Mouse (Mus musculus): ENCODE data around the gene Hmgcr. TPM values are rescaled to one million over a fixed set of nuclear protein-coding genes. Genes with fewer than 3 reads are reported as not detected.

Hmgcr gene
- polyA plus RNA-seq, 1 experiment, result 58.7 TPM

GRCm38 (mm10) chr13:96673817-96674216 is 3.1 kb upstream of the Hmgcr start:
- H3K27me3 ChIP-seq (ENCODE audit: control insufficient read depth, insufficient read depth, insufficient read length), result no peaks in the 10 kb centered on the region
- no peak overlapping the region for H3ac ChIP-seq (ENCODE audit: control insufficient read depth, insufficient read length, low read depth)
- peaks cover 5% of the 10 kb centered on the region for H3K36me3 ChIP-seq (ENCODE audit: control insufficient read depth, insufficient read depth)
- TF ChIP-seq USF1 (IDR thresholded peaks at IDR 0.05; ENCODE audit: low read depth) (no peak), CTCF (IDR thresholded peaks at IDR 0.05; ENCODE audit: control insufficient read depth, insufficient read depth, insufficient read length) (no peak), MYOG (IDR thresholded peaks at IDR 0.05; ENCODE audit: control insufficient read depth, extremely low read depth, insufficient read length) (no peak), FOSL1 (IDR thresholded peaks at IDR 0.05; ENCODE audit: insufficient read depth, low read length, poor library complexity, severe bottlenecking) (no peak), MAX (IDR thresholded peaks at IDR 0.05) (no peak), MYOD1 (IDR thresholded peaks at IDR 0.05; ENCODE audit: control insufficient read depth, insufficient read length, low read depth) (no peak), CEBPB (IDR thresholded peaks at IDR 0.05; ENCODE audit: low read depth) (no peak)
- peaks cover 18% of the 10 kb centered on the region for H3K79me2 ChIP-seq (ENCODE audit: control insufficient read depth, insufficient read depth)
- peaks cover 16% of the 10 kb centered on the region for H3K79me3 ChIP-seq (ENCODE audit: low read depth)
- no peak overlapping the region for H3K4me3 ChIP-seq (ENCODE audit: insufficient read depth, poor library complexity, severe bottlenecking)

DNA sequence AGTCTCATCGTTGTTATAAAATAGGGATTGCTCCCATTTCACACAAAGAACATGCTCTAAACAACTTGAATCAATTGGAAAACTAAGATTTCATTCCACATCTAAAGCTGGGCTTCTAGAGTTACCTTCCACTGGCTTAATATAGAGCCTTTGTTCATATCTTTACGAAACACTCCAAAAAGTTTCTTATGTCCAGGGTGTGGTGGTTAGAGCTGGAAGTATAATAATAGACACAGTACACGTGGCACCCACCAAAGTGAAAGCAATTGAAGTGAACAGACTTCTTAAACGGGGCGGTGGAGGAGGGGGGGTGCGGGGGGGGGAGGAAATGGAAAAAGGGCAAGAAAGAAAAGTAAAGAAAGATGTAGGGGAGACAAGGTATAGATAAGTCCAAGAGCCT is 1.5 kb upstream of the Hmgcr start:
- no peak overlapping the region for H3ac ChIP-seq (ENCODE audit: control insufficient read depth, insufficient read length, low read depth)
- H3K4me3 ChIP-seq (ENCODE audit: insufficient read depth, poor library complexity, severe bottlenecking), result no peak overlapping the region
- H3K27me3 ChIP-seq (ENCODE audit: control insufficient read depth, insufficient read depth, insufficient read length), result no peaks in the 10 kb centered on the region
- peaks cover 19% of the 10 kb centered on the region for H3K36me3 ChIP-seq (ENCODE audit: control insufficient read depth, insufficient read depth)
- TF ChIP-seq FOSL1 (IDR thresholded peaks at IDR 0.05; ENCODE audit: insufficient read depth, low read length, poor library complexity, severe bottlenecking) (no peak), MYOG (IDR thresholded peaks at IDR 0.05; ENCODE audit: control insufficient read depth, extremely low read depth, insufficient read length) (no peak), CTCF (IDR thresholded peaks at IDR 0.05; ENCODE audit: control insufficient read depth, insufficient read depth, insufficient read length) (no peak), USF1 (IDR thresholded peaks at IDR 0.05; ENCODE audit: low read depth) (no peak), MYOD1 (IDR thresholded peaks at IDR 0.05; ENCODE audit: control insufficient read depth, insufficient read length, low read depth) (no peak), CEBPB (IDR thresholded peaks at IDR 0.05; ENCODE audit: low read depth) (no peak), MAX (IDR thresholded peaks at IDR 0.05) (no peak)
- H3K79me2 ChIP-seq (ENCODE audit: control insufficient read depth, insufficient read depth), result peaks cover 34% of the 10 kb centered on the region
- H3K79me3 ChIP-seq (ENCODE audit: low read depth), result peaks cover 32% of the 10 kb centered on the region

DNA sequence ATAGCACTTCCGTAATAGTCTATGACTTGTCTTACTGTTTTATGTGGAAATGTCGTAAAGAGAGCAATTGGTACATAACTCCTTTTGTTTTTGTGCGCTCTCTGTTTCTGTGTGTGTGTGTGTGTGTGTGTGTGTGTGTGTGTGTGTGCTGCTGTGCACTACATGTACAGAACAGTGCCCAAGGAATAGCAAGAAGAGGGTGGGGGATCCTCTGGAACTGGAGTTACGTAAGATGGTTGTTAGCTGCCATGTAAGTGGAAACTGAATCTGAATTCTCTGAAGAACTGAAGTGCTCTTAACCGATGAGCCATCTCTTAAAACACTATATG is 1.1 kb upstream of the Hmgcr start:
- Histone ChIP-seq H3K79me3 (ENCODE audit: low read depth) (peaks cover 36% of the 10 kb centered on the region), H3K36me3 (ENCODE audit: control insufficient read depth, insufficient read depth) (peaks cover 23% of the 10 kb centered on the region)

GRCm38 (mm10) chr13:96671078-96671905 is 556 bp upstream of the Hmgcr start:
- peaks cover 43% of the 10 kb centered on the region for H3K79me2 ChIP-seq (ENCODE audit: control insufficient read depth, insufficient read depth)
- no peak overlapping the region for H3K4me3 ChIP-seq (ENCODE audit: insufficient read depth, poor library complexity, severe bottlenecking)
- no peak for TF ChIP-seq MYOD1 (IDR thresholded peaks at IDR 0.05; ENCODE audit: control insufficient read depth, insufficient read length, low read depth)
- no peak for TF ChIP-seq MYOG (IDR thresholded peaks at IDR 0.05; ENCODE audit: control insufficient read depth, extremely low read depth, insufficient read length)
- TF ChIP-seq FOSL1 (IDR thresholded peaks at IDR 0.05; ENCODE audit: insufficient read depth, low read length, poor library complexity, severe bottlenecking), result no peak
- TF ChIP-seq MAX (IDR thresholded peaks at IDR 0.05), result no peak
- no peak for TF ChIP-seq USF1 (IDR thresholded peaks at IDR 0.05; ENCODE audit: low read depth)
- TF ChIP-seq CTCF (IDR thresholded peaks at IDR 0.05; ENCODE audit: control insufficient read depth, insufficient read depth, insufficient read length), result no peak
- no peak for TF ChIP-seq CEBPB (IDR thresholded peaks at IDR 0.05; ENCODE audit: low read depth)
- H3K27me3 ChIP-seq (ENCODE audit: control insufficient read depth, insufficient read depth, insufficient read length), result no peaks in the 10 kb centered on the region
- peaks cover 29% of the 10 kb centered on the region for H3K36me3 ChIP-seq (ENCODE audit: control insufficient read depth, insufficient read depth)
- no peak overlapping the region for H3ac ChIP-seq (ENCODE audit: control insufficient read depth, insufficient read length, low read depth)
- H3K79me3 ChIP-seq (ENCODE audit: low read depth), result peaks cover 41% of the 10 kb centered on the region

More for the DNA sequence above, 1.1 kb upstream of the Hmgcr start:
- Histone ChIP-seq H3K27me3 (ENCODE audit: control insufficient read depth, insufficient read depth, insufficient read length) (no peaks in the 10 kb centered on the region), H3K4me3 (ENCODE audit: insufficient read depth, poor library complexity, severe bottlenecking) (no peak overlapping the region), H3ac (ENCODE audit: control insufficient read depth, insufficient read length, low read depth) (no peak overlapping the region), H3K79me2 (ENCODE audit: control insufficient read depth, insufficient read depth) (peaks cover 38% of the 10 kb centered on the region)
- no peak for TF ChIP-seq USF1 (IDR thresholded peaks at IDR 0.05; ENCODE audit: low read depth)
- no peak for TF ChIP-seq FOSL1 (IDR thresholded peaks at IDR 0.05; ENCODE audit: insufficient read depth, low read length, poor library complexity, severe bottlenecking)
- TF ChIP-seq MYOD1 (IDR thresholded peaks at IDR 0.05; ENCODE audit: control insufficient read depth, insufficient read length, low read depth), result no peak
- TF ChIP-seq MAX (IDR thresholded peaks at IDR 0.05), result no peak
- TF ChIP-seq CEBPB (IDR thresholded peaks at IDR 0.05; ENCODE audit: low read depth), result no peak
- no peak for TF ChIP-seq CTCF (IDR thresholded peaks at IDR 0.05; ENCODE audit: control insufficient read depth, insufficient read depth, insufficient read length)
- TF ChIP-seq MYOG (IDR thresholded peaks at IDR 0.05; ENCODE audit: control insufficient read depth, extremely low read depth, insufficient read length), result no peak

- H3K27me3 ChIP-seq (ENCODE audit: control insufficient read depth, insufficient read depth, insufficient read length), result no peaks in the 10 kb centered on the region
- H3ac ChIP-seq (ENCODE audit: control insufficient read depth, insufficient read length, low read depth), result peak overlapping the region; percentile 91
- no peak for TF ChIP-seq CTCF (IDR thresholded peaks at IDR 0.05; ENCODE audit: control insufficient read depth, insufficient read depth, insufficient read length)
- TF ChIP-seq MAX (IDR thresholded peaks at IDR 0.05), result no peak
- no peak for TF ChIP-seq USF1 (IDR thresholded peaks at IDR 0.05; ENCODE audit: low read depth)
- TF ChIP-seq MYOG (IDR thresholded peaks at IDR 0.05; ENCODE audit: control insufficient read depth, extremely low read depth, insufficient read length), result no peak
- no peak for TF ChIP-seq FOSL1 (IDR thresholded peaks at IDR 0.05; ENCODE audit: insufficient read depth, low read length, poor library complexity, severe bottlenecking)
- TF ChIP-seq MYOD1 (IDR thresholded peaks at IDR 0.05; ENCODE audit: control insufficient read depth, insufficient read length, low read depth), result no peak
- no peak for TF ChIP-seq CEBPB (IDR thresholded peaks at IDR 0.05; ENCODE audit: low read depth)
- peak overlapping the region; percentile 68 for H3K4me3 ChIP-seq (ENCODE audit: insufficient read depth, poor library complexity, severe bottlenecking)
- H3K79me2 ChIP-seq (ENCODE audit: control insufficient read depth, insufficient read depth), result peaks cover 56% of the 10 kb centered on the region
- peaks cover 54% of the 10 kb centered on the region for H3K79me3 ChIP-seq (ENCODE audit: low read depth)
- peaks cover 42% of the 10 kb centered on the region for H3K36me3 ChIP-seq (ENCODE audit: control insufficient read depth, insufficient read depth)
These were observed 724 bp downstream of the Hmgcr start for GRCm38 (mm10) chr13:96670019-96670405.

Data from C2C12 (cell line).